Mouse (Mus musculus) erythroblast, embryonic 14.5 days (primary cell): ENCODE data around the gene Dpp6.
A peak's percentile ranks its signal among the peaks of the same experiment; 100 is the strongest.

Experiments used
- GATA1 ChIP-seq: IDR thresholded peaks from 2 replicates; pipeline ENCODE4 v1.6.1; 2012; ENCODE audit warnings: low read length, inconsistent platforms, mixed read lengths
- TAL1 ChIP-seq: IDR thresholded peaks from 3 replicates; pipeline ENCODE4 v1.6.1; 2012; ENCODE audit warnings: low read length, inconsistent platforms, mixed read lengths

DNA sequence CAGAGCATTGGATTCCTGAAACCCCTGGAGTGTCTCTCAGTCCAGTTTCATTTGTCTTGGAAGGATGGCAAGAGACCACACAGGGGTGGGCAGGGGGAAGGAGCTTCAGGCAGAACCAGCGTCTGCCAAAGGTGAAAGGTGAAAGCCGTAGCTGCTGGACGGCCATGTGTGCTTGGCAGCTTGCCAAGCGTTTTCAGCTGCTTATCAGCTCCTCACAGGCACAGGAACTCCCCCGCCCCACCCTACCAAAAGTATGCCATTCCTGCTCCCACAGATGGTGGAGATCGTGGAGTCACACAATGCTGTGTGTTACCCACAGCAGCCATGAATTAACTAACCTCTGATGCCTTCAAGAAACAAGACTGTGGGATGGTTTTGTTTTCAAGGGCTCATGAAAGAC, 891.2 kb downstream of the Dpp6 start:
- TF ChIP-seq GATA1 (peak; percentile 76), TAL1 (peak; percentile 89)
